Mouse (Mus musculus) heart, adult 2 months (tissue): ENCODE results near the gene Fzd10. TPM values are rescaled to one million over a fixed set of nuclear protein-coding genes. Genes with fewer than 3 reads are reported as not detected.

ENCODE experiments used
- DNase-seq, 2 experiments: peaks; one replicate each; pipeline ENCODE4 v3.0.0; 2021
- H3K27ac ChIP-seq: fragments of 200-600 bp; 2 replicates; pipeline ENCODE4 v1.8.1; 2022
- H3K27me3 ChIP-seq: fragments of 200-500 bp; 2 replicates; pipeline ENCODE4 v1.6.1; 2012; ENCODE audit warnings: mild to moderate bottlenecking, low read length, inconsistent platforms, mixed read lengths; ENCODE audit not compliant: control insufficient read depth, insufficient read depth
- H3K36me3 ChIP-seq: fragments of 200-500 bp; 2 replicates; pipeline ENCODE4 v1.6.1; 2012; ENCODE audit warnings: low read length, inconsistent platforms; ENCODE audit not compliant: control insufficient read depth, insufficient read depth
- H3K4me1 ChIP-seq: fragments of 200-500 bp; 2 replicates; pipeline ENCODE4 v1.6.1; 2011; ENCODE audit warnings: low read length; ENCODE audit not compliant: control insufficient read depth, insufficient read depth
- H3K4me3 ChIP-seq: fragments of 200-600 bp; 2 replicates; pipeline ENCODE4 v1.8.1; 2022
- H3K79me2 ChIP-seq: fragments of 200-500 bp; replicated peaks from 2 replicates; pipeline ENCODE4 v1.6.1; 2012; ENCODE audit warnings: mild to moderate bottlenecking, inconsistent platforms, low read length, moderate library complexity, mixed read lengths; ENCODE audit not compliant: control insufficient read depth, insufficient read depth
- H3K9ac ChIP-seq: fragments of 200-500 bp; 2 replicates; pipeline ENCODE4 v1.6.1; 2012; ENCODE audit warnings: low read depth, mild to moderate bottlenecking, control low read depth, inconsistent platforms, low read length, mixed read lengths
- CTCF ChIP-seq: fragments of 200-600 bp; IDR thresholded peaks from 2 replicates; pipeline ENCODE4 v1.8.1; 2022; ENCODE audit warnings: antibody characterized with exemption, mild to moderate bottlenecking, moderate library complexity
- EP300 ChIP-seq: fragments of 200-500 bp; IDR thresholded peaks from 2 replicates; pipeline ENCODE4 v1.6.1; 2011; ENCODE audit warnings: low read depth, low read length, control low read depth; ENCODE audit not compliant: insufficient read depth
- POLR2A ChIP-seq: fragments of 200-500 bp; IDR thresholded peaks from 2 replicates; pipeline ENCODE4 v1.6.1; 2011; ENCODE audit warnings: mild to moderate bottlenecking, low read depth, low read length, control low read depth; ENCODE audit not compliant: insufficient read depth
- WGBS: fragments of 180-500 bp; shearing (Covaris S2); methylation state at CpG from one replicate; pipeline ENCODE4 v1.1.7; 2018; 5-methylcytosine and 5-hydroxymethylcytosine counted together
- intact Hi-C: fragments of 180-260 bp; cut with DNase I; formaldehyde crosslinking; loops from one replicate; pipeline ENCODE4 v1.15.1; 2025
- polyA plus RNA-seq: library from polyadenylated mRNA; depleted of rRNA; stranded (reverse); fragments of >200 nt; gene quantifications from 2 replicates; pipeline ENCODE4 v1.2.3, GENCODE M21; 2012
- total RNA-seq, 2 experiments: library from RNA; stranded (reverse); gene quantifications; 2 replicates each; pipeline ENCODE4 v1.2.3; 2021

Fzd10 gene
- total and polyA plus RNA-seq, 3 experiments, result 0.12 TPM; not detected in 2

DNA sequence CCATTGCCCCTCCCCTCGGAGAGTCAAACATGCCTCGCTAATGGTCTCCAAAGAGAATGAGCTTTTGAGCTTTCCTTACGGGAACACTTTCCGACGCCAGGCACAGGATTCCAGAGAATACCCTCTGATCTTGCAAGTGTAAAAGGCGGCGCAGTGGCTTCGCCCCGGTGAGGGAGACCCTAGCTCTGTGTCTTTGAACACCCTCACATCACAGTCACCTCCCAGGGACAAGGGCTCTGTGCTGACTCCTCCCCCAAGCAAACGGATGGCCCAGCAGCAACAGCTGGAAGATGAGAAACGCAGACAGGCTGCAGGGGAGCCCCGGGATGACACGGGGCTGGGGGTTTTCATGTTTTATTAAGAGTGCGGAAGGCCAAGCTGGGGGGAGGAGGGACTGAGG, 6.0 kb downstream of the Fzd10 start:
- Histone ChIP-seq H3K27me3 (no peaks in the 10 kb centered on the region; the same call in 1 of the 2 replicates), H3K4me3 (no peak overlapping the region), H3K36me3 (no peaks in the 10 kb centered on the region), H3K79me2 (no peaks in the 10 kb centered on the region), H3K4me1 (no peaks in the 10 kb centered on the region), H3K9ac (no peak overlapping the region), H3K27ac (no peak overlapping the region)
- TF ChIP-seq EP300, result no peak
- no peak for TF ChIP-seq CTCF
- TF ChIP-seq POLR2A, result no peak
- no peak for DNase-seq
- WGBS, result 16% methylated on average over 14 of the region's 14 CpGs
- intact Hi-C loops, result no loop called here

DNA sequence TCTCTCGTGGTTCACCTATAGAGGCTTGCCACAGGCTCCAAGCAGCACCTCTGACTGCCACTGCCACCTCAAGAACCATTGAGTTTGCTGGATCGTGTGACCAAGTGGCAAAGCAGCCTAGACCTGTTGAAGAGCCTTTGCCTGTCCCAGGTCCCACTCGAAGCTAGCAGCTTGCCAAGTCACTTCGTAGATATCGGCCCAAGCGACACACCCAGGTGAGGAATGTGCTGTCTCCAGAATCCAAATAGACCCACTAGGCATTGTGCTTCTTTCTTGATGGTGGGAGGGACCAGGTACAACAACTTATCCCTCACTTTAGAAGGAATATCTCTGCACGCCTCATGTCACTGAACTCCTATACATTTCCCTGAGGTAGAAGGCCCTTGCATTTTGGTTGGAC, 8.4 kb downstream of the Fzd10 start:
- no peak for DNase-seq
- Histone ChIP-seq H3K36me3 (no peaks in the 10 kb centered on the region), H3K27me3 (no peaks in the 10 kb centered on the region), H3K27ac (no peak overlapping the region), H3K79me2 (no peaks in the 10 kb centered on the region), H3K4me1 (no peaks in the 10 kb centered on the region), H3K9ac (no peak overlapping the region), H3K4me3 (no peak overlapping the region)
- no peak for TF ChIP-seq EP300
- no peak for TF ChIP-seq POLR2A
- TF ChIP-seq CTCF, result no peak
- intact Hi-C loops, result no loop called here
- WGBS, result 74% methylated on average over 7 of the region's 7 CpGs

GRCm38 (mm10) chr5:128617621-128618020, 17.0 kb downstream of the Fzd10 start:
- Histone ChIP-seq H3K36me3 (no peaks in the 10 kb centered on the region), H3K79me2 (no peaks in the 10 kb centered on the region), H3K27me3 (no peaks in the 10 kb centered on the region), H3K9ac (no peak overlapping the region), H3K4me1 (no peaks in the 10 kb centered on the region), H3K27ac (no peak overlapping the region), H3K4me3 (no peak overlapping the region)
- TF ChIP-seq CTCF, result no peak
- TF ChIP-seq POLR2A, result no peak
- TF ChIP-seq EP300, result no peak
- 9% methylated on average over 9 of the region's 9 CpGs for WGBS
- DNase-seq, result no peak
- intact Hi-C loops, result no loop called here

- no peaks in the 10 kb centered on the region for H3K36me3 ChIP-seq
- H3K79me2 ChIP-seq, result no peaks in the 10 kb centered on the region
- H3K4me1 ChIP-seq, result no peaks in the 10 kb centered on the region
- WGBS, result 55% methylated on average over 8 of the region's 8 CpGs
- TF ChIP-seq EP300 (no peak), CTCF (no peak), POLR2A (no peak)
- intact Hi-C loops, result no loop called here
- H3K27me3 ChIP-seq, result no peaks in the 10 kb centered on the region
- no peak overlapping the region for H3K9ac ChIP-seq
- no peak overlapping the region for H3K4me3 ChIP-seq
- DNase-seq, result no peak
- H3K27ac ChIP-seq, result no peak overlapping the region
Measured at GRCm38 (mm10) chr5:128619987-128620386, 19.3 kb downstream of the Fzd10 start.

DNA sequence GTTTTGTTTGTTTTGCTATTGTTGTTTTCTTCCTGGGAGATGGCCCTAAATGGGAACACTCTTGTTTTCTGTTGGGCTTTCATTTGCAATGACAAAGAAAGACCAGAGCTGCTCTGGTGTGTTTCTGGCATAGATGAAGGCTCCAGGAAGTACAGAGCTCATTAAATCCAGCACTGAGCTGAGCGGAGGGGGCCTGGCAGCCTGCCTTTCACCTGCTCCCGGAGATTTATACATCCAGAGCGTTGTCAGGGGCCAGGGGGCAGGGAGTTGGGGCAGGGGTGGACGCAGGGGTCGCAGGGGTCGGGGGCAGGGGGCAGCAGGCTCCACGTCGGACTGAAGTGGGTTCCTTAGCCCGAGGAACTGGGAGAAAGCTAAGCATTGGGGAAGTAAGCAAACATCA, 19.8 kb downstream of the Fzd10 start:
- TF ChIP-seq EP300, result no peak
- TF ChIP-seq POLR2A, result no peak
- no peak for TF ChIP-seq CTCF
- no peaks in the 10 kb centered on the region for H3K36me3 ChIP-seq
- DNase-seq, result no peak

DNA sequence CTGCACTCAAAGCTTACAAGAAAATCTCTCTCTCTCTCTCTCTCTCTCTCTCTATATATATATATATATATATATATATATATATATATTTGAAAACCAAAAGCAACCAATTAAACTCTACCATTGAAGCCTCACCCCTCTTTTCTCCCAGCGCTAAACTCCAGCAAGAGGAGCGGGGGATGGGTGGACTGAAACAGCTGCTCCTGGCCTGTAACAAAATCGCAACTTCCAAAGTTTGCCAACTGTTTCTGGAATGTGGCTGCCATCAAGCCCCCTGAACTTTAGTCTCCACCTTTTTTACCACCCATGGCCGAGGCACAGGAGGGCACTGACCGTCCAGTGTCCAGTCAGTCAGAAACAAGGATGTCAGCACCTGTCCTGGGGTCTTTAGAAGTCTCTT, 27.1 kb downstream of the Fzd10 start:
- WGBS, result 58% methylated on average over 5 of the region's 5 CpGs
- no peak for TF ChIP-seq EP300
- no peak for TF ChIP-seq CTCF
- no peak for TF ChIP-seq POLR2A
- intact Hi-C loops, result no loop called here
- Histone ChIP-seq H3K79me2 (no peaks in the 10 kb centered on the region), H3K36me3 (no peaks in the 10 kb centered on the region), H3K9ac (no peak overlapping the region), H3K4me1 (no peaks in the 10 kb centered on the region), H3K27me3 (no peaks in the 10 kb centered on the region), H3K4me3 (no peak overlapping the region), H3K27ac (no peak overlapping the region)
- no peak for DNase-seq

More for the DNA sequence above, 19.8 kb downstream of the Fzd10 start:
- no peak overlapping the region for H3K9ac ChIP-seq
- intact Hi-C loops, result no loop called here
- H3K79me2 ChIP-seq, result no peaks in the 10 kb centered on the region
- no peaks in the 10 kb centered on the region for H3K27me3 ChIP-seq
- no peaks in the 10 kb centered on the region for H3K4me1 ChIP-seq
- 17% methylated on average over 9 of the region's 9 CpGs for WGBS
- H3K4me3 ChIP-seq, result no peak overlapping the region
- H3K27ac ChIP-seq, result no peak overlapping the region
